Mouse (Mus musculus) E14TG2a.4 (cell line): ENCODE data around the gene Btbd18.

Experiments
- CTCF ChIP-seq: conservative IDR thresholded peaks from 2 replicates; pipeline ENCODE4 v1.5.1; 2014; ENCODE audit warnings: low read length
- NANOG ChIP-seq: IDR thresholded peaks from 2 replicates; pipeline ENCODE4 v1.6.1; 2014; ENCODE audit warnings: borderline replicate concordance, low read length, mixed read lengths
- POU5F1 ChIP-seq: IDR thresholded peaks from 2 replicates; pipeline ENCODE4 v1.6.1; 2014; ENCODE audit warnings: low read length, borderline replicate concordance

DNA sequence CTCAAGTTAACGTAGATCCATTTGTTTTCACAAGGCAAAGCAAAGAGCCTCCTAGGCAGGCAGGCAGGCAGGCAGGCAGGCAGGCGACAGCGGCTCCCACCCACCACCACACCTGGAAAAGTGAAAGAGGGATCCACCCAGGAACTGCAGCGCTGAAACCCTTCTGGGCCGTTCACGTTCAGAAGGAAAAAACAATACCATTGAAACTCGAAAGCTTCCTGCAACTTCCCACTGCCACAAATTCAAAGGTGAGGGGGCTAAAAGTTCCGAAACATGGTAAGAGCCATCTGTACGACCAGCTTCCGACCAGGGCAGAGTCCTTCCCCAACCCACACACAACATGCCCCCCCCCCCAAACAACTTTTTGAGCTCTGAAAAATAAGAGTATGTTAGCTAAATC, 9.2 kb upstream of the Btbd18 start:
- TF ChIP-seq CTCF (no peak), NANOG (no peak), POU5F1 (no peak)
